Mouse (Mus musculus) bone marrow, adult 2 months (tissue): ENCODE measurements at regions not wholly inside any gene's neighbourhood (a gene's known extent, or its start where the extent isn't known, plus 50 kb on each side); places are given as distances from the start of the nearest gene placed in this dataset.

Source experiments
- CTCF ChIP-seq: fragments of 200-500 bp; IDR thresholded peaks from 2 replicates; pipeline ENCODE4 v1.5.1; 2011; ENCODE audit warnings: low read length, control low read depth; ENCODE audit not compliant: control insufficient read depth, insufficient read depth
- POLR2A ChIP-seq: fragments of 200-500 bp; IDR thresholded peaks from 2 replicates; pipeline ENCODE4 v1.6.1; 2011; ENCODE audit warnings: low read depth, mild to moderate bottlenecking, control low read depth, low read length, borderline replicate concordance; ENCODE audit not compliant: control insufficient read depth

- TF ChIP-seq CTCF (no peak), POLR2A (no peak)
These were observed 174.7 kb upstream of the Grik3 start for GRCm38 (mm10) chr4:125315818-125316217.
